Mouse (Mus musculus) mouse trophoblast stem cell (cell line): ENCODE measurements around the gene Sec31a.
"Not testable (repeated sequence)": the region's sequence is repeated elsewhere in the genome, so short reads cannot be mapped to it uniquely, and the experiment has no call there.

Experiments
- in situ Hi-C, 2 experiments: fragments of 300-500 bp; cut with MseI, MboI; formaldehyde crosslinking; loops; 2 replicates in 1 of 2; 3 replicates in 1 of 2; pipeline ENCODE4 v1.15.1; 2025

Sec31a gene

DNA sequence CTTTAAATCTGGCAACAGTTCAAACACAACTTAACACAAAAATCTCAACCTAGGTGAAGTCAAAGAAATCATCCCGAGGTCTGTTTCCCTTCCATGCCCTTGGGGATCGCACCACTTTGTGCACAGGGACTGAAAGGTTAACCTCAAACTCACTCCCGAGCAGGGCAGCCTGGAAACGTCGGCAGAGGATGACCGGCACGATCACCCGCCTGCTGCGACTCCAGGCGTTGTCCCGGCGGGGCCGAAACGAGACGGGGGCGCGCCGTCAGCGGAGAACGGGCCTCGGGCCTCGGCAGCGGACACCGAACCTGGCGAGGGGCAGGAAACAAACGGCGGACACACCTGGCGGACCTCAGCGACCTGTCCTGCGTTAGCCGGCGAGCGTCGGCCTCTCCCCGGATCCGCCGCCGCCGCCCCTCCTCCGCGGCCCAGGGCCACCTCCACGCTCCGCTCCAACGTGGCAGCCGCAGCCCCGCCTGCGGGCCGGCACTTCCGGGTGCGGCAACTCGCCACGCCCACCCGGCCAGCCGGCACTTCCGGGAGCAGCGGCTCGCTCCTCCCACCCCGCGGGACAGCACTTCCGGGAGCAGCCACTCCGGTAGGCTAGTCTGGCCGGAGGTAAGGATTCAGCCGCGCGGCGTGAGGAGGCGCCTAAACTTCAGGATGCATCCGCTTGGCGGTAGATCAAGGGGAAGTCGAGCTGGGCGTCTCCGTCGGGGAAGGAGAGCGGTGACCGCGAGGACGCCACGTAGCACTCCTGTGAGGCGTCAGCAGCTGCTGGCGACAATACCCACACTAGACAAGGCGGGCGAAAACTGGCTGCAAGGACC is at the start of gene Sec31a:
TSS of gene Sec31a (minus strand) at position 474 of the 830 bp plus-strand sequence.
- in situ Hi-C loops: no loop called here

- in situ Hi-C loops: no loop called here
Observed at GRCm38 (mm10) chr5:100462374-100462773, 46.3 kb upstream of the Sec31a start.

- in situ Hi-C loops: no loop called here
Observed at GRCm38 (mm10) chr5:100461526-100461925, 45.5 kb upstream of the Sec31a start.

GRCm38 (mm10) chr5:100459468-100459867 is 43.4 kb upstream of the Sec31a start:
- in situ Hi-C loops: loop anchor here in 1 of 2 experiments (10.0 kb wide), 1 partner anchor 75 kb away; no protein-coding TSS in a partner anchor

DNA sequence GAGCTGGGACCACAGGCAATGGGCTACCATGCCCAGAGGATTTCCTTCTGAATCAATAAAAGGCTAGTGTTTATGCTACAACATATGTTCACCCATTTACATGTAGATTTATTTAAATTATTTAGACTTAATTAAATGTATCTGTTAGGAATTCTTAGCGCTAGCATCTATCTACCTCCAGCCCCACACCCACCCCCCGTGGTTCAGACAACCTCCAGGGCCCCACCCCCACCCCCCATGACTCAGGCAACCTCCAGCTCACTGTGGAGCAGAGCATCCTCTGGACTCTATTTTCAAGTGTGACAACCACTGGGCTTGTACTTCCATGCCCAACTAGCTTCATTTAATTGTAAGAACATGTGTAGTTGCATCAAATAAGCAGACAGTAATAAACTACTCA is 35.8 kb upstream of the Sec31a start:
- in situ Hi-C loops: loop anchor here in 1 of 2 experiments (10.0 kb wide), 1 partner anchor 83 kb away; no protein-coding TSS in a partner anchor

DNA sequence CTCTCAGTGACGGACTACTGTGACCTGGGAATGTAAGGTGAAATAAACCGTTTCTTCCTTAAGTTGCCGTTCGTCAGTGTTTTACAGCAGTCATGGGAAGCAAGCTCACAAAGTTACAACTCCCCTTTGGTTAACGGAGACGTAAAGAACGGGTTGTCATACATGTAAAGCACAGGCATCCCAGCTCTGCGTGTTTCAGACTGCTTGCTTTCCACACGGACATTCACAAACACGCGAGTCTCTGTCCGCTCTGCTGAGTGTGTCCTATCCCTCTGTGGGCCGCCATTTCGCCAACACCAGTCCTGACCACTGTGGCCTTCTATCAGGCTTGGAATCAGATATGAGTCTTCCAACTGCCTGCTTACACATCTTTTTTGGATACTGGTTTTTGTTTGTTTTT is 22.8 kb upstream of the Sec31a start:
- in situ Hi-C loops: no loop called here

DNA sequence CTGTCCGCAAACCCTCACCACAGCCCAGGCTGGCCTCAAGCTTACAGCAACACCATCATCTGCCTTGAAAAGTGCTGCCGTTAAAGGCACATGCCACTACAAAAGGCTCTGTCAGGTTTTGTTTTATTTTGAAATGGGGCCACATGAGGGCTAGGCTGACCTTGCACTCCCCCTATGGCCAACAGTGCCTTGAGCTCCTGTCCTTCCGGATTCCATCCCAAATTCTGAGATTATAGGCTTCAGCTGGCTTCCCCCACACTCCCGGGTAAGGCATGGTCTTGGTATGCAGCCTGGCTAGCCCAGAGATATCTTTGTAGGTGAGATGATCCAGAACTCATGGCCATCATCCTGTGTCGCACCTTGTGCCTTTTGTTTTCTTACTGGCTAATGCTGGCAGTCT is 21.9 kb upstream of the Sec31a start:
- in situ Hi-C loops: no loop called here

DNA sequence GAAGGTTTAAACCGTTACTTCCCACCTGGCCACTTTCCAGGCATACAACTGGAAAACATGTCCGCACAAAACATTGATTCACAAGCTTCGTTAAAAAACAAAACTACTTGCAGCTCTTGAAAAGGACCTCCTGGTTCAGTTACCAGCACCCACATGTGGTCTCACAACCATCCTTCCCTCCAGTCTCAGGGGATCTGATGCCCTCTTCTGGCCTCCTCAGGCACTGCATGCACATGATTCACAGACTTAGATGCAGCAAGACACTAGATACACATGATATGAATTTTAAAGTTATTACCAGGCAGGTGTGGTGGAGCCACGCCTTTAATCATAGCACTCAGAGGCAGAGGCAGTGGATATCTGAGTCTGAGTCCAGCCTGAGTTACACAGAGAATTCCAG is 21.1 kb upstream of the Sec31a start:
- in situ Hi-C loops: no loop called here

DNA sequence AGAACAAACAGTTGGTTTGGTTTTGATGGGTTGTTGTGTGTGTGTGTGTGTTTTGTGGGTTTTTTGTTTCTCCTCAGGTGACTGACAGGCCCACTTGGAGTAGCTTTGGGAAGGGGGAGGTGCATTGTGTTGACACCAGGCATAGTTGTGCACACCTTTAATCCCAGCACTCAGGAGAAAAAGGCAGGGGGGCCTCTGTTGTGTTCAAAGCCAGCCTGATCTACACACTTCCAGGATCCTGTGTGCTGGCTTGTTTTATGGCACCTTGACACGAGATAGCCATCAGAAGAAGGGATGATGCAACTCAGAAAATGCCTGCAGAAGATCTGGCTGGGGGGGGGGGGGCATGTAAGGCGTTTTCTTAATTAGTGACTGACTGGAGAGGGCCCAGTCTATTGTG is 14.9 kb upstream of the Sec31a start:
- in situ Hi-C loops: no loop called here

- in situ Hi-C loops: no loop called here
Observed at GRCm38 (mm10) chr5:100430076-100430390, 14.0 kb upstream of the Sec31a start.

GRCm38 (mm10) chr5:100429344-100430075 is 13.5 kb upstream of the Sec31a start:
- in situ Hi-C loops: no loop called here

GRCm38 (mm10) chr5:100428734-100429343 is 12.8 kb upstream of the Sec31a start:
- in situ Hi-C loops: no loop called here

GRCm38 (mm10) chr5:100428031-100428733 is 12.1 kb upstream of the Sec31a start:
- in situ Hi-C loops: no loop called here

DNA sequence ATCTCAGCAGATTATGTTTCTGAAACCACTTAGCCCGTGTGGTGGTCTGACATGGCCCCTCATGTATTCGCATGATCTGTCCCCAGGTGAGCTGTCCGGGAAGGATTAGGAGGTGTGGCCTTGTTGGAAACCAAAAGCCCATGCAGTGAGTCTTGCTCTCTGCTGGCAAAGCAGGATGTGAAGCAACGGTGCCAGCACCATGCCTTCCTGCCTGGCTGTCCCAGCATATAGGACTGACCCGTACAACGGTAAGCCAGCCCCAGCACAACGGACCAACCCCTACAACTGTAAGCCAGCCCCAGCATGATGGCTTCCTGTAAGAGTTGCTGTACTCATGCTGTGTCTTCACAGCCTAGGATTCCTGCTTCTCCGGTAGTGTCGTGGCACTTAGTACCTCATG is 11.2 kb upstream of the Sec31a start:
- in situ Hi-C loops: no loop called here

DNA sequence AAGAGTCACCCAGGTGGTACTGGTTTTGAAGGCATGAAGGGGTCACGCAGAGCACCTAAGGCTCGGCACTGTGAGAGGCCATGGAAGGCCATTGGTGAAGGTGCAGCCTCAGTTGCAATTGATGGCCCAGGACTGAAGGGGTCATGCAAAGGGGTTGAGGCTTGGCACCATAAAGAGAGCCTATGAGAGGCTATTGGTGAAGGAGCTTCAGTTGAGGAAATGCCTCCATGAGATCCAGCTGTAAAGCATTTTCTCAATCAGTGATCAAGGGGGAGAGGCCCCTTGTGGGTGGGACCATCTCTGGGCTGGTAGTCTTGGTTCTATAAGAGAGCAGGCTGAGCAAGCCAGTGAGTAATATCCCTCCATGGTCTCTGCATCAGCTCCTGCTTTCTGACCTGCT is 9.8 kb upstream of the Sec31a start:
- in situ Hi-C loops: not testable (repeated sequence)

DNA sequence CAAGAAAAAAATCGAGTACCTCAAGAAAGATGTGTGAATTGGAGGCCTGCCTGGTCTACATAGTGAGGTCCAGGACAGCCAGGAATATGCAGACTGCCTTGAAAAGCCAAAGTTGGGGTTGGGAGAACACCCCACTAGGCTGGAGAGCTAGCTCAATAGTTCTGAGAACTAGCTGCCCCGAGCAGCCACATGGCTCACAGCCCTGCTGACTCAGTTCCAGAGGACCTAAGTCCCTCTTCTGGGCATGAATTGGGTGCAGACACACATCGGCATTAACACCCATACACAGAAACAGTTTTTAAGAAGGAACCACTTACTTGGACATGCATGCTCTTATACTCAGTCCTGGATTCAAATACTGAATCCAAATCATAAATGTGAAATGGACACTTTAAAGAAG is 8.2 kb upstream of the Sec31a start:
- in situ Hi-C loops: no loop called here

DNA sequence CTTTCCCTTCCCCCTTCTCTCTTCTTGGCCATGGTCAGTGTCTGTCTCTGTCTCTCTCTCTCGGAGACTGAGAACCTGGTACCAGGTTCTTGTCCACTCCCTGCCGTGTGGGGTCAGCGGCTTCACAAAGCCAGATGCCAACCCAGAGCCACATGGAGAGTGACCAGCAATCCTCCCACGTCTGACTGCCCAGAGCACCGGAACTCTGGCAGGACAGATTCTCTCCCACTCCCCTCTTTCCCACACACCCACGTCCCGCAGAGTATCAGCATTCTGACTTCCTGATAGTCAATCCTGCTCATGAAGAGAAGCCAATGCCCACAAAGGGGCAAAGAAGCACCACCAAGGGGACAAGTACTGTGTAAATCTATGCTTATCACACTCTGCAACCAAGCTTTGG is 7.6 kb upstream of the Sec31a start:
- in situ Hi-C loops: no loop called here

- in situ Hi-C loops: no loop called here
Observed at GRCm38 (mm10) chr5:100418861-100419260, 2.8 kb upstream of the Sec31a start.

DNA sequence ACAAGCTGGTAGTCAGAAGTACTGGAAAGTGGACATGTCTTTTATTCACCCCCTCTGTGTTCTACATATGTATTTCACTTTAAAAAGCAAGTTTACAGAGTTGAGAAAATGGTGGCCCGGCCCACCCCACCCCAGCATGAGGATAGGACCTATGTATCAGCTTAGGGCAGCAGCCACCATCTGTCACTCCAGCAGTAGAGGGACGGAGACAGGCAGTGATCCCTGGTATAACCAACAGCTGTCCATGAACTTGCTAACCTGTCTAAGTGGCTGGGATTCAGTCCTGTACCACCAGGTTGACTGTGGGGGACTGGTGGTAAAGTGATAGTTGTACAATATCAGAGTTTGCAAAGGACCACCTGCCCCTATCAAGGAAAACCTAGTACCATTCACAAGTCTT is 2.0 kb upstream of the Sec31a start:
- in situ Hi-C loops: no loop called here

GRCm38 (mm10) chr5:100414474-100415196 is 1.4 kb downstream of the Sec31a start:
- in situ Hi-C loops: no loop called here

DNA sequence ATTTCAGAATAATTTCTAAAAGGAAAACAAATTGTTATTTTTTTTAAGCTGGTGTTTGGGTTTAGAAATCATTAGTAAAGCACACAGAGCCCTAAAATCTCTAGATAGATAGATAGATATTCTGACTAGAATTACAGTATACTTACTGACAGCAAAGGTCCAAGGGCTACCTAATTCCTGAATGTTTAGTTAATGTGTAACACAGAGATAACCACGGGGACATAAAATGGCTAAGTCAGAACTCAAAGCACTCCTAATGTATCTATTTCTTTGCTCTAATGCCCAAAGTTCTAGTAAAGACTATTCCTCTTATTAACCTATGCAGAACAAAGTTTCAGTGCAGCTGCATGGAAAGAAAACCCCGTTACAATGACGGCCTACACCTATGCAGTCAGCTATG is 3.1 kb downstream of the Sec31a start:
- in situ Hi-C loops: no loop called here
